Mouse (Mus musculus) adrenal gland, postnatal 4 days (tissue): Measurements from ENCODE around the gene Hapln4. TPM values are rescaled to one million over a fixed set of nuclear protein-coding genes. Genes with fewer than 3 reads are reported as not detected.

Experiments used
- DNase-seq, 2 experiments: peaks; one replicate each; pipeline ENCODE4 v3.0.0; 2021 to 2022; ENCODE audit warnings: low spot score in 2 of 2, mixed read lengths in 2 of 2
- microRNA-seq: library from miRNA; unstranded; fragments of <30 nt; microRNA quantifications from one replicate; pipeline ENCODE4 v1.2.0, GENCODE M21; 2021
- total RNA-seq, 2 experiments: library from RNA; stranded (reverse); gene quantifications; 2 replicates each; pipeline ENCODE4 v1.2.3; 2021

Hapln4 gene
- total RNA-seq, 2 experiments from 2014 or later = 0.11 to 0.14 TPM

DNA sequence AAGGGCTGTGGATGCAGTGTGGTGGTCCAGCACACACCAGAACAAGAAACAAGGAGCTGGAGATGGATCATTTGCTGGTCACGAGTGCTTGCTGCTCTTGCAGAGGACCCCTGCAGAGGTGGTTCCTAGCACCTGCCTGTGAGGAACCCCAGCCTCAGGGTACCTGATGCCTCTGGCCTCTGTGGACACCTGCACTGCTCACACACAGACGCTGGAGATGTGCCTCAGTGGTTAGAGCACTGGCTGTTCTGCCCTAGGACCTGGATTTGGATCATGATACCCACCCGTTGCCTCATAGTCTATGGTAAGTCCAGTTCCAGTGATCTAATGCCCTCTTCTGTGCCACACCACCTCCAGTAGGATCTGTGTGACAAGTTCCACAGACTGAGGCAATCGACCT, 53.3 kb downstream of the Hapln4 start:
- no peak for DNase-seq

DNA sequence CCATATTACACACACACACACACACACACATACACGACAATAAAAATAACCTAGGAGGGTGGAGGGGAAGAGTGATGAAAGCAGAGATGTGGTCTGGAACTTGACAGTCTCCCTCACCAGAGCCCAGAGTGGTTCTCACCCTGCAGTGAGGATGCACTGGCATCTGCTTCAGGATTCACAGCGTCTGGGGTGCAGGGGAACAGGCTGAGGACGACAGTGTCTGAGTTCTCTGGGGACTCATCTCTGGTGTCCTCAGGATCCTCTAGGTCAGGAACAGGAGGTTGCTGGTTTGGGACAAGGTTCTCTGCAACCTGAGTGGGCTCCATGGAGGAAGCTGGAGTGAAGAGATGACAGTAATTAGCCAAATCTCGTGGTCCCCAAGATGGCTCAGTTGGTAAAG, 54.6 kb downstream of the Hapln4 start:
- DNase-seq = no peak

DNA sequence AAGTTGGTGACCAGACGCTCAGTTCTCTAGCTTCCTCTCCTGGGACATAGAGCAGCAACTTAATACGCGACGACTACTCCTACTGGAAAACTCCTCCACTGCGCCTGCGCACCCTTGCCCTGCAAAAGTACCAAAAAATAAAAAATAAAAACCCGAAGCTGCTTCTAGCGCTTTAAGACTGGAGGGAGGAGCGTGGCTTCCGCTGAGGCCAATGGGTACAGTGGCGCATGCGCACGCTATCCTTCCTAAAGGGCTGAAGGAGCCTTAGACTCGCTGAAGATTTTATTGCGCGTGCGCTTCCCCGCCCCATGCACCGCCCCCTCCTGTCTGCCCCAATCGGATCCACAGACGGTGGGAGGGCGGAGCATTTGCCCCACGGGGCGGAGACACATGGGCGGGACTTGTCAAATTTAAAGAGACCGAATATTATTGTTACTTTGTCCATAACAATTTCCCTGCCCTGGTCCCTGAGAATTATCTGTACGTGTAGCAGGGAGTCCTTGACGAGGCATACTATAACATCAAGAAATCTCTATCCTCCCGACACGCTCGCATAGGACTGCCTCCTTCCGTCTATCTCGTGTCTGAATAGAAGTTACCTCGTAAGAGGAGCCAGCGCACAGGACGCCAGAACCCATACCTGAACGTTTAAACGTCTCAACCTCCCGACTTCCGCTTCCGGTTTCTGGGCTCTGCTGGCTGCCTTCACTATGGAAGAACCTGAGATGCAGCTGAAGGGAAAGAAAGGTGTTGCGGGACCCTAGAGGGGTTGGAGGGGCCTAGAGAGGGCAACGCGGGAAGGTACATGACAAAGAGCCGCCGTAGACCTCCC, 56.0 kb downstream of the Hapln4 start, which contains the start of the genes Rfxank, Borcs8 and Mef2b:
Gene Rfxank (minus strand): TSS at position 129 of the 832 bp plus-strand sequence.
Gene Borcs8 (plus strand): TSS at position 474 of the 832 bp plus-strand sequence.
Gene Mef2b (plus strand): TSS at position 686 of the 832 bp plus-strand sequence.
- peak; percentile 94 to 98 for DNase-seq

DNA sequence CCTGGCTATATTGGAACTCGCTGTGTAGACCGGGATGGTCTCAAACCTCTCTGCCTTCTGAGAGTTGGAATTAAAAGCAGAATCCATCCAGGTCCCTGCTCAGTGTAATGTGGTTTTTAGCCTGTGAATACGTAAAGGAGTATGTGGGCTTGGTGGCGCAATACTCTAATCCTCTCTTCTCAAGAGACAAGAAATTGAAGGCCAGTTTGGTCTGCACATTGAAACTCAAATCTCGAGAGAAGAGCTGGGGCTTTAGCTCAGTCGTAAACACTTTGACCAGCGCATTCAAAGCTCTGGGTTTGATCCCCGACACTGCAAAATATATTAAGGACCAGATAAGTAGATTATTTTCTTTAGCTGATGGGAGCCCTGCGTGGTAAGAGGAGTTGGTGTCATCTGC, 56.7 kb downstream of the Hapln4 start:
- no peak for DNase-seq

Small RNA genes within 50 kb of the gene (microRNA-seq; reads per million reads assigned to microRNA genes)
- gene Mir7066 = not detected

Other genes with a start within 250 kb of the Hapln4 start
- 1 to 10 TPM in 1 of 2 experiments, under 1 TPM in 1; 0.50 to 1.4 TPM for gene Cilp2, start 195.8 kb upstream of the Hapln4 start, total RNA-seq
- under 1 TPM; 0.73 to 0.76 TPM for gene Tssk6, start 181.3 kb upstream of the Hapln4 start, total RNA-seq
- 100 to 1,000 TPM; 133 to 137 TPM for gene Ndufa13, start 180.9 kb upstream of the Hapln4 start, total RNA-seq
- 1 to 10 TPM; 1.6 to 2.3 TPM for gene Yjefn3, start 180.7 kb upstream of the Hapln4 start, total RNA-seq
- gene Gatad2a, start 87.1 kb upstream of the Hapln4 start, total RNA-seq = 100 to 1,000 TPM in 1 of 2 experiments, 10 to 100 TPM in 1; 91.5 to 106 TPM
- gene Mau2, start 40.7 kb upstream of the Hapln4 start, total RNA-seq = 10 to 100 TPM; 76.6 to 80.2 TPM
- 10 to 100 TPM; 41.1 to 45.2 TPM for gene Sugp1, start 40.6 kb upstream of the Hapln4 start, total RNA-seq
- 1 to 10 TPM in 1 of 2 experiments, under 1 TPM in 1; 0.53 to 4.8 TPM for gene Tm6sf2, start 10.5 kb upstream of the Hapln4 start, total RNA-seq
- 1 to 10 TPM; 2.4 to 3.6 TPM for gene Ncan, start 37.4 kb downstream of the Hapln4 start, total RNA-seq
- gene Nr2c2ap, start 47.9 kb downstream of the Hapln4 start, total RNA-seq = 10 to 100 TPM; 23.6 to 26.0 TPM
- 10 to 100 TPM; 15.9 to 18.9 TPM for gene Rfxank, start 55.7 kb downstream of the Hapln4 start, total RNA-seq
- 10 to 100 TPM; 55.5 to 56.4 TPM for gene Borcs8, start 56.0 kb downstream of the Hapln4 start, total RNA-seq
- 1 to 10 TPM; 1.5 to 1.6 TPM for gene Mef2b, start 56.3 kb downstream of the Hapln4 start, total RNA-seq
- 10 to 100 TPM; 63.4 to 66.8 TPM for gene Tmem161a, start 88.9 kb downstream of the Hapln4 start, total RNA-seq
- gene Slc25a42, start 128.8 kb downstream of the Hapln4 start, total RNA-seq = 10 to 100 TPM; 27.8 to 39.2 TPM
- gene Sugp2, start 150.8 kb downstream of the Hapln4 start, total RNA-seq = 10 to 100 TPM; 54.9 to 62.1 TPM
- gene Armc6, start 151.0 kb downstream of the Hapln4 start, total RNA-seq = 10 to 100 TPM; 10.1 to 15.1 TPM
- 10 to 100 TPM; 44.8 to 50.6 TPM for gene Homer3, start 199.4 kb downstream of the Hapln4 start, total RNA-seq
- gene Ddx49, start 219.0 kb downstream of the Hapln4 start, total RNA-seq = 10 to 100 TPM; 83.3 to 86.8 TPM
- 100 to 1,000 TPM; 188 to 192 TPM for gene Cope, start 219.1 kb downstream of the Hapln4 start, total RNA-seq
- 1 to 10 TPM; 6.8 to 7.2 TPM for gene Cers1, start 232.3 kb downstream of the Hapln4 start, total RNA-seq
- gene Gdf1, start 246.4 kb downstream of the Hapln4 start, total RNA-seq = 1 to 10 TPM in 1 of 2 experiments, under 1 TPM in 1; 0.34 to 1.3 TPM